Mouse (Mus musculus) kidney, adult 2 months (tissue): Measurements from ENCODE around the gene Plcxd3.

Experiments used
- CTCF ChIP-seq: fragments of 200-500 bp; conservative IDR thresholded peaks from 2 replicates; pipeline ENCODE4 v1.5.1; 2011; ENCODE audit warnings: low read depth, mild to moderate bottlenecking, control low read depth, low read length, moderate library complexity, mixed read lengths; ENCODE audit not compliant: insufficient read depth, insufficient read length
- POLR2A ChIP-seq: fragments of 200-500 bp; IDR thresholded peaks from one replicate; pipeline ENCODE4 v1.6.1; 2011; ENCODE audit warnings: low read depth, low read length, control low read depth

GRCm38 (mm10) chr15:4496984-4497383, 121.7 kb downstream of the Plcxd3 start:
- no peak for TF ChIP-seq POLR2A
- TF ChIP-seq CTCF = no peak
